Mouse (Mus musculus): Measurements from ENCODE around the gene Scgb1a1. TPM values are rescaled to one million over a fixed set of nuclear protein-coding genes. Genes with fewer than 3 reads are reported as not detected.
"Not testable (repeated sequence)": the region's sequence is repeated elsewhere in the genome, so short reads cannot be mapped to it uniquely, and the experiment has no call there.

Gene Scgb1a1
- total and polyA plus RNA-seq, 3 experiments = not detected

DNA sequence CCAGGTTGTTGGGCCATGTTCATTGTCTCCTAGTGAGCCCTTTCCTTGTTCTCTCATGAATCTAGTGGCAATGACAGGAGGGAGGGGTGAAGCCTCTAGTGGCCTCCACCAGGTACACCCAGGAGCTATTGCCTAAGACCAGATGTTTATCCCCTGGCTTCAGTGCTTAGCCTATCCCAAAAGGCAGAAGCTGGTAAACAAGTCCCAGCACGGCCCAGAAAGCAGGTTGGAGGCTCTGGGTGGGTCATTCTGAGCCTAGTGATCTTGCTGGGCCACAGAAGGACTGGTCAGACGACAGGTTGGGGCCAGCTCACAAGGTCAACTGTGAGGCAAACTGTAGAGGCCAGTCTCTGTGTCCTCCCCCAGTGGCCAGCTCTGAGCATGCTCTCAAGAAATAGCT, 3.0 kb upstream of the Scgb1a1 start:
- Histone ChIP-seq H3K79me2 (ENCODE audit: control insufficient read depth, insufficient read depth, low read length, poor library complexity) (no peaks in the 10 kb centered on the region), H3K27me3 (ENCODE audit: control insufficient read depth in 1 of 2, insufficient read depth in 2 of 2, low read length in 2 of 2) (no peaks in the 10 kb centered on the region; a peak in 1 of 4 replicates), H3K9ac (ENCODE audit: control insufficient read depth, low read depth, low read length, poor library complexity, severe bottlenecking) (no peak overlapping the region), H3K4me3 (ENCODE audit: control insufficient read depth in 1 of 2, insufficient read depth in 1 of 2, low read depth in 2 of 2, low read length in 2 of 2) (no peak overlapping the region), H3K36me3 (ENCODE audit: control insufficient read depth in 1 of 2, insufficient read depth in 2 of 2, low read length in 2 of 2) (no peaks in the 10 kb centered on the region), H3K27ac (ENCODE audit: control insufficient read depth, low read depth, low read length) (no peak overlapping the region), H3K9me3 (replicated peaks; ENCODE audit: insufficient read depth, low read length) (no peaks in the 10 kb centered on the region), H3K4me1 (ENCODE audit: control insufficient read depth in 1 of 2, insufficient read depth in 2 of 2, low read length in 2 of 2) (no peaks in the 10 kb centered on the region)
- no peak for DNase-seq (ENCODE audit: low read depth, low spot score)
- no peak for TF ChIP-seq JUND (IDR thresholded peaks at IDR 0.05; ENCODE audit: low read depth, low read length)
- no peak for TF ChIP-seq TBP (IDR thresholded peaks at IDR 0.05; ENCODE audit: low read depth, low read length)
- no peak for TF ChIP-seq POLR2AphosphoS5 (IDR thresholded peaks at IDR 0.05; ENCODE audit: borderline replicate concordance, low read depth, low read length)

GRCm38 (mm10) chr19:9090191-9090590, 2.4 kb upstream of the Scgb1a1 start:
- Histone ChIP-seq H3K9me3 (replicated peaks; ENCODE audit: insufficient read depth, low read length) (no peaks in the 10 kb centered on the region), H3K79me2 (ENCODE audit: control insufficient read depth, insufficient read depth, low read length, poor library complexity) (no peaks in the 10 kb centered on the region), H3K4me3 (ENCODE audit: control insufficient read depth in 1 of 2, insufficient read depth in 1 of 2, low read depth in 2 of 2, low read length in 2 of 2) (no peak overlapping the region), H3K36me3 (ENCODE audit: control insufficient read depth in 1 of 2, insufficient read depth in 2 of 2, low read length in 2 of 2) (no peaks in the 10 kb centered on the region), H3K27ac (ENCODE audit: control insufficient read depth, low read depth, low read length) (no peak overlapping the region), H3K4me1 (ENCODE audit: control insufficient read depth in 1 of 2, insufficient read depth in 2 of 2, low read length in 2 of 2) (no peaks in the 10 kb centered on the region), H3K27me3 (ENCODE audit: control insufficient read depth in 1 of 2, insufficient read depth in 2 of 2, low read length in 2 of 2) (no peaks in the 10 kb centered on the region; a peak in 1 of 4 replicates), H3K9ac (ENCODE audit: control insufficient read depth, low read depth, low read length, poor library complexity, severe bottlenecking) (no peak overlapping the region)
- DNase-seq (ENCODE audit: low read depth, low spot score) = no peak
- no peak for TF ChIP-seq CHD2 (IDR thresholded peaks at IDR 0.05; ENCODE audit: low read length)
- TF ChIP-seq MXI1 (IDR thresholded peaks at IDR 0.05; ENCODE audit: low read depth, low read length) = no peak
- no peak for TF ChIP-seq MAX (IDR thresholded peaks at IDR 0.05; ENCODE audit: low read length)
- no peak for TF ChIP-seq TAL1 (IDR thresholded peaks at IDR 0.05; ENCODE audit: low read length)
- TF ChIP-seq USF1 (IDR thresholded peaks at IDR 0.05; ENCODE audit: low read depth, low read length) = no peak
- no peak for TF ChIP-seq POLR2A (IDR thresholded peaks at IDR 0.05; ENCODE audit: control insufficient read depth in 1 of 2, insufficient read depth in 1 of 2, low read depth in 1 of 2, low read length in 2 of 2, poor library complexity in 1 of 2)
- no peak for TF ChIP-seq E2F4 (IDR thresholded peaks at IDR 0.05; ENCODE audit: borderline replicate concordance, low read depth, low read length)
- no peak for TF ChIP-seq ZNF384 (IDR thresholded peaks at IDR 0.05; ENCODE audit: low read depth, low read length)
- no peak for TF ChIP-seq RCOR1 (IDR thresholded peaks at IDR 0.05; ENCODE audit: low read depth, low read length)
- no peak for TF ChIP-seq NELFE (IDR thresholded peaks at IDR 0.05; ENCODE audit: low read depth, low read length)
- TF ChIP-seq NRF1 (IDR thresholded peaks at IDR 0.05; ENCODE audit: insufficient read depth, low read depth, low read length, poor library complexity, severe bottlenecking) = no peak
- no peak for TF ChIP-seq TBP (IDR thresholded peaks at IDR 0.05; ENCODE audit: low read depth, low read length)
- no peak for TF ChIP-seq BHLHE40 (IDR thresholded peaks at IDR 0.05; ENCODE audit: borderline replicate concordance, low read depth, low read length)
- no peak for TF ChIP-seq ZMIZ1 (IDR thresholded peaks at IDR 0.05; ENCODE audit: low read depth, low read length)
- no peak for TF ChIP-seq ETS1 (IDR thresholded peaks at IDR 0.05; ENCODE audit: low read depth, low read length)

GRCm38 (mm10) chr19:9083892-9084291, 3.9 kb downstream of the Scgb1a1 start:
- not testable (repeated sequence) for H3K4me3 ChIP-seq (ENCODE audit: control insufficient read depth in 1 of 2, insufficient read depth in 1 of 2, low read depth in 2 of 2, low read length in 2 of 2); H3K36me3 ChIP-seq (ENCODE audit: control insufficient read depth in 1 of 2, insufficient read depth in 2 of 2, low read length in 2 of 2); H3K27me3 ChIP-seq (ENCODE audit: control insufficient read depth in 1 of 2, insufficient read depth in 2 of 2, low read length in 2 of 2); H3K9me3 ChIP-seq (replicated peaks; ENCODE audit: insufficient read depth, low read length); H3K79me2 ChIP-seq (ENCODE audit: control insufficient read depth, insufficient read depth, low read length, poor library complexity); DNase-seq (ENCODE audit: low read depth, low spot score); H3K27ac ChIP-seq (ENCODE audit: control insufficient read depth, low read depth, low read length)
- Histone ChIP-seq H3K9ac (ENCODE audit: control insufficient read depth, low read depth, low read length, poor library complexity, severe bottlenecking) (0 out of 2 replicates have a peak overlapping the region, but pooled peaks have one; percentile 9), H3K4me1 (ENCODE audit: control insufficient read depth in 1 of 2, insufficient read depth in 2 of 2, low read length in 2 of 2) (peaks cover 2 to 12% of the 10 kb centered on the region in 2 experiments; a peak in 2 of 4 replicates)

All from MEL (cell line).